ENCODE assay signal across 11 mouse cellular contexts in the genomic region with DNA sequence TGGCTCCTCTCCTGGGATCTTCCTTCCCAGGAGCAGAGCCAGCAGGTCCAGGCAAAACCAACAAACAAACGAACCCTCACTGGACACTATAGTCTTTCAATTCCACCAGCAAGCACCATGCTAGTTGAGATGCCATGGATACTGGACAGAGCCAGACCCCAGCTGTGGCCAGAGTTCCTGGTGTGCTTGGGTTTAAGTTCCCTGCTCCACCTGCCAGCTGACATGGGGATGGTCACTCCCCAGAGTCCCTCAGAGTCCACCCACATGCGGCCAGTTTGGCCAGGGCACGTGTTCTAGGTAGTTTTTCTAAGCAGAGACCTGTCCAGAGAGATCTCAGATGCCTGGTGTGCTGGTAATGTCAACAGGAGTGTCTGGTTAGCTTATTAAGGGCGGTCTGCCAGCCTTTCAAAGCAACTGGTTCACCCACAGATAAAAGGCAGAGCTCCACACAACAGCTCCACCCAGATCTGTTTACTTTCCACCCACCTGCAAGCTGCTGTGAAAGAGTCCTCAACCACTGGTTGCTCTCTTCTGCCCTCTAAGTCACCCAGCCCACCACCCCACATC. TPM values are rescaled to one million over a fixed set of nuclear protein-coding genes. Genes with fewer than 3 reads are reported as not detected.
A peak's percentile ranks its signal among the peaks of the same experiment; 100 is the strongest.
DNase-seq lines count a peak whose midpoint lies in the region; ATAC-seq and TF ChIP-seq lines count a peak whose summit lies in the region.
"Had no signal": no experiment of that assay in that cellular context is flagged by ENCODE, and none has a peak within 500 bp of the region (broad histone marks: within the 10 kb centered on the region; RNA-seq: fewer than 3 reads in every experiment).

No protein-coding gene starts in this region.

- no peak overlapping the region for H3K9ac ChIP-seq in kidney, embryonic 16.5 days (replicated peaks; ENCODE audit: low read length)
- H3K9ac ChIP-seq in intestine, embryonic 14.5 days (ENCODE audit: low read length): no peak overlapping the region
- H3K9ac ChIP-seq: hindbrain, embryonic 15.5 days; limb, embryonic 13.5 days; midbrain, embryonic 12.5 days had no signal

- no peak overlapping the region for H3K4me2 ChIP-seq in kidney, embryonic 16.5 days (replicated peaks; ENCODE audit: low read depth, low read length)
- H3K4me2 ChIP-seq in intestine, embryonic 14.5 days (ENCODE audit: low read length): peak overlapping the region; percentile 16; the same call in 1 of the 2 replicates
- H3K4me2 ChIP-seq: hindbrain, embryonic 15.5 days; limb, embryonic 13.5 days; midbrain, embryonic 12.5 days had no signal

- intact Hi-C loops in left cerebral cortex, adult 2 months (cut with DNase I): no loop called here

- TF ChIP-seq CTCF in left cerebral cortex, adult 2 months (IDR thresholded peaks at IDR 0.05): no peak

- H3K4me3 ChIP-seq in kidney, embryonic 16.5 days (ENCODE audit: low read length): no peak overlapping the region
- no peak overlapping the region for H3K4me3 ChIP-seq in intestine, embryonic 14.5 days (ENCODE audit: low read depth, low read length)
- H3K4me3 ChIP-seq in left cerebral cortex, adult 2 months: no peak overlapping the region
- H3K4me3 ChIP-seq: hindbrain, embryonic 15.5 days; limb, embryonic 13.5 days; midbrain, embryonic 12.5 days had no signal

- H3K27ac ChIP-seq in kidney, embryonic 16.5 days (ENCODE audit: low read length): peak overlapping the region; percentile 39
- peak overlapping the region; percentile 77 for H3K27ac ChIP-seq in intestine, embryonic 14.5 days (ENCODE audit: low read depth)
- H3K27ac ChIP-seq in left cerebral cortex, adult 2 months: no peak overlapping the region
- H3K27ac ChIP-seq: hindbrain, embryonic 15.5 days; limb, embryonic 13.5 days; midbrain, embryonic 12.5 days had no signal

- no peak for DNase-seq in kidney, adult 11 months
- peak; percentile 23 for DNase-seq in adipocyte (ENCODE audit: low spot score)
- no peak for DNase-seq in intestine, embryonic 14.5 days (ENCODE audit: low spot score)
- DNase-seq in left cerebral cortex, adult 2 months (ENCODE audit: extremely low spot score in 1 of 2, low spot score in 2 of 2): no peak
- DNase-seq in frontal cortex, adult 2 months (ENCODE audit: extremely low spot score in 1 of 2, low spot score in 1 of 2): no peak

- no peak for ATAC-seq in kidney, embryonic 16.5 days (ENCODE audit: low FRiP score, low TSS enrichment)
- ATAC-seq in intestine, embryonic 14.5 days (replicated peaks; ENCODE audit: low FRiP score, low TSS enrichment, low read depth): 0 out of 2 replicates have a peak, but pooled peaks have one; percentile 7
- ATAC-seq in megakaryocyte-erythroid progenitor cell, adult 5-6 weeks (replicated peaks; ENCODE audit: low FRiP score, low TSS enrichment, poor library complexity, severe bottlenecking): peak; percentile 61
- no peak for ATAC-seq in inflammation-experienced regulatory T-cells, adult 6 months

- H3K9me3 ChIP-seq in kidney, embryonic 16.5 days (ENCODE audit: low read length): no peaks in the 10 kb centered on the region
- no peaks in the 10 kb centered on the region for H3K9me3 ChIP-seq in intestine, embryonic 14.5 days (ENCODE audit: control insufficient read depth, low read length)
- H3K9me3 ChIP-seq: hindbrain, embryonic 15.5 days; limb, embryonic 13.5 days; midbrain, embryonic 12.5 days had no signal

- whole genome bisulfite sequencing in kidney, embryonic 16.5 days: 70% methylated on average over 4 of the region's 4 CpGs
- WGBS in intestine, embryonic 14.5 days: 42% methylated on average over 4 of the region's 4 CpGs

- H3K36me3 ChIP-seq in kidney, embryonic 16.5 days (ENCODE audit: insufficient read depth, low read length): no peaks in the 10 kb centered on the region
- 0 out of 2 replicates have a peak, but pooled peaks cover 5% of the 10 kb centered on the region for H3K36me3 ChIP-seq in intestine, embryonic 14.5 days (ENCODE audit: control insufficient read depth, insufficient read depth, low read length)
- H3K36me3 ChIP-seq: hindbrain, embryonic 15.5 days; midbrain, embryonic 12.5 days had no signal

- H3K27me3 ChIP-seq in kidney, embryonic 16.5 days (ENCODE audit: insufficient read depth, low read length): no peaks in the 10 kb centered on the region
- H3K27me3 ChIP-seq in intestine, embryonic 14.5 days (replicated peaks; ENCODE audit: control insufficient read depth, insufficient read depth, low read length): no peaks in the 10 kb centered on the region
- H3K27me3 ChIP-seq: hindbrain, embryonic 15.5 days; limb, embryonic 13.5 days; midbrain, embryonic 12.5 days had no signal

- H3K4me1 ChIP-seq in kidney, embryonic 16.5 days (ENCODE audit: insufficient read depth, low read length): peaks cover 72% of the 10 kb centered on the region
- H3K4me1 ChIP-seq in intestine, embryonic 14.5 days (replicated peaks; ENCODE audit: control insufficient read depth, insufficient read depth, low read length): peaks cover 68% of the 10 kb centered on the region
- H3K4me1 ChIP-seq: midbrain, embryonic 12.5 days had no signal

RNA-seq across cellular contexts. Expression of a gene that starts 42.0 kb away (rescaled TPM):
- 44.8 and 49.2 TPM in 2 replicates for polyA plus RNA-seq in kidney, embryonic 16.5 days (2015; fragmentation: Nextera tagmentation; extraction: Ambion mirVana)
- 66.0 and 68.6 TPM in 2 replicates for polyA plus RNA-seq in intestine, embryonic 14.5 days (2014; fragmentation: Nextera tagmentation; extraction: Ambion mirVana)
- 0.96 and 7.6 TPM in 2 replicates for total RNA-seq in megakaryocyte-erythroid progenitor cell, adult 5-6 weeks (2014; fragmentation: Nextera tagmentation)
- total RNA-seq in megakaryocyte-erythroid progenitor cell, adult 5-6 weeks (2017): 4.9 and 7.2 TPM in 2 replicates
- total RNA-seq in left cerebral cortex, adult 2 months (2021): 100 to 1,000 TPM; 125 to 130 TPM
- polyA plus RNA-seq in frontal cortex, adult 2 months (2012; rRNA removed): 82.7 and 95.8 TPM in 2 replicates
- polyA plus RNA-seq in inflammation-experienced regulatory T-cells, adult 6 months (2017; shearing (Covaris generic)): 10 to 100 TPM in 2 of 3 experiments, 1 to 10 TPM in 1; 9.2 to 43.5 (median 30.1) TPM

Comparison
In these comparisons a context has a peak if more than half of its experiments do, and no peak if none do; other contexts are left out.
1. ATAC-seq: peak in intestine, embryonic 14.5 days (single experiment) and megakaryocyte-erythroid progenitor cell, adult 5-6 weeks (single experiment); none in kidney, embryonic 16.5 days (single experiment) and inflammation-experienced regulatory T-cells, adult 6 months (single experiment).